Mouse (Mus musculus) neural tube, embryonic 11.5 days (tissue): ENCODE data around the gene Htr1b. TPM values are rescaled to one million over a fixed set of nuclear protein-coding genes. Genes with fewer than 3 reads are reported as not detected.

Experiments used
- ATAC-seq: fragments of 200-750 bp; cut with Nextera tagmentation; 2 replicates; pipeline ENCODE4 v1.8.0; 2017; ENCODE audit warnings: moderate number of reproducible peaks, mild to moderate bottlenecking, moderate TSS enrichment, moderate library complexity; ENCODE audit not compliant: insufficient read depth, low FRiP score, low TSS enrichment
- DNase-seq: peaks from one replicate; pipeline ENCODE4 v3.0.0-alpha.2; 2015; ENCODE audit warnings: low spot score
- H3K27ac ChIP-seq: fragments of 300-500 bp; sonication (generic); 2 replicates; pipeline ENCODE4 v1.5.1; 2014; ENCODE audit warnings: low read depth, mild to moderate bottlenecking, low read length
- H3K27me3 ChIP-seq: fragments of 300-500 bp; sonication (generic); 2 replicates; pipeline ENCODE4 v1.6.1; 2014; ENCODE audit warnings: mild to moderate bottlenecking, low read length, mixed read lengths; ENCODE audit not compliant: control insufficient read depth, insufficient read depth
- H3K36me3 ChIP-seq: fragments of 300-500 bp; sonication (generic); 2 replicates; pipeline ENCODE4 v1.6.1; 2014; ENCODE audit warnings: mild to moderate bottlenecking, low read length, moderate library complexity, mixed read lengths; ENCODE audit not compliant: control insufficient read depth, insufficient read depth
- H3K4me1 ChIP-seq: fragments of 300-500 bp; sonication (generic); 2 replicates; pipeline ENCODE4 v1.6.1; 2014; ENCODE audit warnings: low read length, mixed read lengths; ENCODE audit not compliant: control insufficient read depth, insufficient read depth
- H3K4me2 ChIP-seq: fragments of 300-500 bp; sonication (generic); 2 replicates; pipeline ENCODE4 v1.6.1; 2014; ENCODE audit warnings: low read depth, mild to moderate bottlenecking, moderate library complexity
- H3K4me3 ChIP-seq: fragments of 300-500 bp; sonication (generic); 2 replicates; pipeline ENCODE4 v1.5.1; 2014; ENCODE audit warnings: low read depth, low read length
- H3K9ac ChIP-seq: fragments of 300-500 bp; sonication (generic); 2 replicates; pipeline ENCODE4 v1.6.1; 2014; ENCODE audit warnings: mild to moderate bottlenecking, low read length
- H3K9me3 ChIP-seq: fragments of 300-500 bp; sonication (generic); 2 replicates; pipeline ENCODE4 v1.6.1; 2016; ENCODE audit warnings: low read length; ENCODE audit not compliant: control insufficient read depth
- WGBS: fragments of 180-500 bp; shearing (Covaris S2); extraction: QIAGEN DNeasy Blood & Tissue Kit; methylation state at CpG from one replicate; pipeline ENCODE4 v1.1.7; 2014; 5-methylcytosine and 5-hydroxymethylcytosine counted together
- polyA plus RNA-seq: library from polyadenylated mRNA; unstranded; fragments of >200 nt; fragmentation: Nextera tagmentation; extraction: Ambion mirVana; gene quantifications from 2 replicates; pipeline ENCODE4 v1.2.1, GENCODE M21; 2014

Htr1b gene
- polyA plus RNA-seq, 1 experiment from 2014 or later: 0.38 TPM

DNA sequence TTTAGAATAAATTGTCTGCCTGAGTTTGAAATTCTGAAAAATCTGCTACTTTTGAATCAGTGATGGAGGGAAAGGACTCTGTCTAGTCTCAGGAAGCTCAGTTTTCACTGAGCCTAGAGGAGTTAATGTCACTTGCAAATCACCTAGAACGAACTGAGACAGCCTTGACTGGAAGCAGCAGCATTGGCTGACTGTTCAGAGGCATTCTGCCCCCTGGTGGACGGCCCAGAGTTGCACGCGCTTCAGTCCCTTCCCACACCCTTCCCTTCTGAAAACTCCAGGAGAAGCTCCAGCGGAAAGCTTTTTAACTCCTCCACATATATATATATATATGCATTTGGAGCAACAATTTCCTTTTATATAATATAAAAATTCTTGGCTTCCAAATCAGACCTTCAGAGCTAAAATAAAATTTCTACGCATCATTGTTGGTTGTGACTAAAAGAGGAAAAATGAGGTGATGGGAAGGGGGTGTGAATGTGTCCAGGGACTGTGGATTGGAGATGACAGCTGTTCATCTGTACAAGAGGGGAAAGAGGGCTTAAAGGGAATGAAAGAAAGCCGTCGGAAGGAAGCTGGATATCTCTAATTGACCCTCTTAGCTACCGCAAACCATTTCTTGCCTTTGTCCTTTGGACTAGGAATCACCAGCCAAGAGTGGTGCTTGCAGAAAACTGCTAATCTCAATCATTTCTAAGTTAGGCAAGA, 6.6 kb downstream of the Htr1b start:
- no peak overlapping the region for H3K27ac ChIP-seq
- ATAC-seq (peak; percentile 79), DNase-seq (peak; percentile 81)
- no peak overlapping the region for H3K9ac ChIP-seq
- H3K36me3 ChIP-seq: no peaks in the 10 kb centered on the region
- H3K9me3 ChIP-seq: no peaks in the 10 kb centered on the region
- peaks cover 8% of the 10 kb centered on the region for H3K27me3 ChIP-seq
- WGBS: 37% methylated on average over 9 of the region's 9 CpGs
- no peak overlapping the region for H3K4me3 ChIP-seq
- no peak overlapping the region for H3K4me2 ChIP-seq
- H3K4me1 ChIP-seq: no peaks in the 10 kb centered on the region

DNA sequence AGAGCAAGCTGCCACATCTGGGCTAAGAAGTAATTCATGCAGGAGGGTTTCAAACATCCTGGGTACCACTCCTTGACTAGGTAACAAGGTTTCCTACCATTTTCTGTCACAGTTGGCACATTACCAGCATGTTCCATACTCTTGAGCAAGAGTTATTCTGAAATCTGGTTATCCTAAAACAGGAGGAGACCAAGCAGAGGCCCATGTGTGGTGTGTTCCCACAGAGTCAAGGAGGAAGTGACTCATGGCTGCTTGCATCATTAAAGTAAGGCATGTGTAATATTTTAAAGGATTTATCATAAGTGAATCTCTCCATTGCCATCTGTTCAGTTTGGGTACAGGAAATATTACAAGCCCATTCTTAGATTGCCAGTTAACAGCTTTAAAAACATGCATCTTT, 7.7 kb downstream of the Htr1b start:
- DNase-seq (no peak), ATAC-seq (no peak)
- Histone ChIP-seq H3K4me2 (no peak overlapping the region), H3K9ac (no peak overlapping the region), H3K27ac (no peak overlapping the region), H3K9me3 (no peaks in the 10 kb centered on the region), H3K4me3 (no peak overlapping the region), H3K36me3 (no peaks in the 10 kb centered on the region), H3K4me1 (no peaks in the 10 kb centered on the region), H3K27me3 (peaks cover under 1% of the 10 kb centered on the region)

DNA sequence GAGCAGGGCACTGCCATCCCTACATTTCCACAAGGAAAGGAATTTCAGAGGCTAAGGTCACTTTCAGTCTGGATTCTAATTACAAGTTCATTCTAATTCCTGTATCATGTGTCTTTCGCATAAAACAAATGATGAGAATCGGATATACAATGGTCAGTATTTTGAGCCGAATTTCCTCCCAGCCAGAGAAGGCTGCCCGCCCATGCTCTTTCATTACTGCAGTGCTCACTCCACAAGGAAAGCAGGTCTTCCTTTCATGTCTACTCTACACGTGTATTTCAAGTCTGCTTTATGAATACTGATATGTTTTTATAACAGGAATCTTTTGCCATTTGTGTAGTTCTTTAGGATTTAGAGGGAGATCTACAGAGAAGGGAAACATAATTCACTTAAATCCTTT, 10.8 kb downstream of the Htr1b start:
- DNase-seq (no peak), ATAC-seq (no peak)
- Histone ChIP-seq H3K4me1 (no peaks in the 10 kb centered on the region), H3K9me3 (no peaks in the 10 kb centered on the region), H3K27me3 (no peaks in the 10 kb centered on the region), H3K4me2 (no peak overlapping the region), H3K9ac (no peak overlapping the region), H3K4me3 (no peak overlapping the region), H3K27ac (no peak overlapping the region), H3K36me3 (no peaks in the 10 kb centered on the region)
- WGBS: 71% methylated on average over 5 of the region's 5 CpGs

DNA sequence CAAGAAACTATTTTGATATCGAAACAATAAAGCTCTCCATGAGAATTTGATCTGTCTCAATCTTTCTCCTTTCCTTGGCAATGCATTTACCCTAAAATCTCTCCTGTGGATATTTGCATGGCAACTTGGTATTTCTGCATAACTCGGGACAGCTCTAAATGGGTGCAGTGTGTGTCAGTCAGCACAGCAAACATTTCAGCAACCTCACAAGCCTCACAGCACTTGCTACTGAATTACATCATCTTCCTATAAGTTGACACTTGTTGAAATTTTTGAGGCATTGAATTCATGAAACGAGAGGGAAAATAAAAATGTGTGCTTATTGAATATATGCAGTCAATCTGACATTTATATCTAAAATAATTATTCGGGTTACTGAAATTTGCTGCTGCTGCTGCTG, 22.6 kb downstream of the Htr1b start:
- Histone ChIP-seq H3K4me3 (no peak overlapping the region), H3K9ac (no peak overlapping the region), H3K27me3 (no peaks in the 10 kb centered on the region), H3K27ac (no peak overlapping the region), H3K4me2 (no peak overlapping the region), H3K36me3 (no peaks in the 10 kb centered on the region), H3K9me3 (no peaks in the 10 kb centered on the region), H3K4me1 (no peaks in the 10 kb centered on the region)
- ATAC-seq (no peak), DNase-seq (no peak)
- 79% methylated on average over 4 of the region's 4 CpGs for WGBS

Other genes starting within 250 kb of the Htr1b start
- gene Mei4, start 229.8 kb upstream of the Htr1b start, polyA plus RNA-seq: 0.33 and 0.68 TPM in 2 replicates